Mouse (Mus musculus) small intestine, adult 2 months (tissue): ENCODE results near the gene Osbpl2. TPM values are rescaled to one million over a fixed set of nuclear protein-coding genes. Genes with fewer than 3 reads are reported as not detected.

Experiments used
- H3K27ac ChIP-seq: fragments of 200-500 bp; 2 replicates; pipeline ENCODE4 v1.5.1; 2012; ENCODE audit warnings: low read depth, low read length, control low read depth, inconsistent platforms; ENCODE audit not compliant: insufficient read depth
- H3K27me3 ChIP-seq: fragments of 200-500 bp; 2 replicates; pipeline ENCODE4 v1.6.1; 2012; ENCODE audit warnings: mild to moderate bottlenecking, moderate library complexity, low read length, inconsistent platforms; ENCODE audit not compliant: control insufficient read depth, insufficient read depth
- H3K36me3 ChIP-seq: fragments of 200-500 bp; 2 replicates; pipeline ENCODE4 v1.6.1; 2012; ENCODE audit warnings: mild to moderate bottlenecking, low read length, control low read depth, inconsistent platforms; ENCODE audit not compliant: control insufficient read depth, insufficient read depth
- H3K4me1 ChIP-seq: fragments of 200-500 bp; 2 replicates; pipeline ENCODE4 v1.6.1; 2012; ENCODE audit warnings: low read length, inconsistent platforms, mixed read lengths; ENCODE audit not compliant: control insufficient read depth, insufficient read depth, insufficient read length
- H3K4me3 ChIP-seq: fragments of 200-500 bp; 2 replicates; pipeline ENCODE4 v1.5.1; 2012; ENCODE audit warnings: low read depth, mild to moderate bottlenecking, control low read depth, inconsistent platforms, low read length, moderate library complexity
- CTCF ChIP-seq: fragments of 200-500 bp; IDR thresholded peaks from 2 replicates; pipeline ENCODE4 v1.5.1; 2012; ENCODE audit warnings: low read depth, mild to moderate bottlenecking, control low read depth, inconsistent platforms, low read length, moderate library complexity, mixed read lengths; ENCODE audit not compliant: insufficient replicate concordance, insufficient read length; ENCODE audit errors: extremely low read depth
- POLR2A ChIP-seq: fragments of 200-500 bp; IDR thresholded peaks from 2 replicates; pipeline ENCODE4 v1.6.1; 2012; ENCODE audit warnings: low read depth, mild to moderate bottlenecking, control low read depth, inconsistent platforms, low read length, moderate library complexity
- WGBS: fragments of 180-500 bp; shearing (Covaris S2); methylation state at CpG from one replicate; pipeline ENCODE4 v1.1.7; 2018; 5-methylcytosine and 5-hydroxymethylcytosine counted together
- polyA plus RNA-seq: library from polyadenylated mRNA; depleted of rRNA; stranded (reverse); fragments of >200 nt; gene quantifications from 2 replicates; pipeline ENCODE4 v1.2.3, GENCODE M21; 2012

Osbpl2 gene
- polyA plus RNA-seq, 1 experiment = 18.1 TPM

DNA sequence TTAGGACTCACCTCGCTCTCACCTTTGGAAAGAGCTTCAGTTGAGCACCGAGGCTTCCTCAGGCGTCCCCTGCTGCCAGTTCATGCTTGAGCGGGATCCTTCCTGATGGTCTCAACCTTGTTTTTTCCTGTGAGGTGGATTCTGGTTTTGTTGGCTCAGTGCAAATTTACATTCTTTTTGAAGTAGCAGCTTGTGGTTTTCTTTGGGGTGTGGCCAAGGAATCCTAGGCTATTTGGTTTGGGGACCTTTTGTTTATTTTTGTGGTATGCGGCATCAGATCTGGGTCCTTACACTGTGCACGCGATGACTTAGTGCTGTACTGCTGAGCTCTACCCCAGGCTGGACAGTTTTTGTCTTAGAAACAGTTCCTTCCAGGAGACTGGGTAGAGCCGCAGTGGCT is 38.4 kb upstream of the Osbpl2 start:
- TF ChIP-seq POLR2A (no peak), CTCF (no peak)
- Histone ChIP-seq H3K4me1 (no peaks in the 10 kb centered on the region), H3K36me3 (peaks cover 12% of the 10 kb centered on the region; the same call in 1 of the 2 replicates), H3K27me3 (no peaks in the 10 kb centered on the region), H3K4me3 (no peak overlapping the region), H3K27ac (no peak overlapping the region)
- 78% methylated on average over 8 of the region's 8 CpGs for WGBS

DNA sequence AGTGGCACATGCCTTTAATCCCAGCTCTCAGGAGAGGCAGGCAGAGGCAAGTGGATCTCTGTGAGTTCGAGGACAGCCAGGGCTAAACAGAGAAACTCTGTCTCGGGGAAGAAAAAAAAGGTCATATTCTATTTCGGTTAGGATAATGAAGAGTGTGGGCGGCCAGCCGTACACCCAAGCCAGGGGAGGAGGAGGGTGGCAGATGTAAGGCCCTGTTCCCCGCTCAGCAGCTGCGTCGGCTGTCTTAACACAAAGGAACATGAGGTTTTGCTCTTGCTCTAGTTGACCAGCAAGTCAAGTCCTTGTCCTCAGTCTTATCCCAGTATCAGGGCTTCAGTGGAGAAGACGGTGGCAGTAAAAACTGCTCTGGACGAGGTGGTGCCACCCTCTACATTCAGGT is 36.0 kb upstream of the Osbpl2 start:
- no peak for TF ChIP-seq POLR2A
- no peak for TF ChIP-seq CTCF
- H3K36me3 ChIP-seq = peaks cover 12% of the 10 kb centered on the region; the same call in 1 of the 2 replicates
- H3K4me3 ChIP-seq = no peak overlapping the region
- 94% methylated on average over 10 of the region's 10 CpGs for WGBS
- H3K4me1 ChIP-seq = no peaks in the 10 kb centered on the region
- H3K27me3 ChIP-seq = no peaks in the 10 kb centered on the region
- H3K27ac ChIP-seq = no peak overlapping the region

DNA sequence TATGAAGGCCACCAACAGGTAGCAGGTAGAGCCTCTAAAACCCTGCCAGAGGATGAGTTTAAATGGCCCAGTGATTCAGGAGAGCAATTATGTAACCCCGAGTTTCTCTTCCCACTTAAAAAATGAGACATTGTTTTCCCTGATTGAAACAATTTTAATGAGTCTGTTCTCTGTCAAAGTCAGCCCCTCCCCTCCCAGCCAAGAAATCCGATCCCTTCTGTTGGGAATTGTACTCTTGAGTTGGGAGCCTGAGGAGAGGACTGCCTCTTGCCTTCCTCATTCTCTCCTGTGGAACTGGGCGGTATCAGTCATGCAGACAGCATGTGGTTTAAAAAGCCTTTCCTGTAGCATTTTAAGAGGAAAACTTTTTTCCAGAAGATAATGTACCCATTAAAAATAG is 34.5 kb upstream of the Osbpl2 start:
- H3K4me3 ChIP-seq = no peak overlapping the region
- no peak for TF ChIP-seq POLR2A
- peaks cover 9% of the 10 kb centered on the region; the same call in 1 of the 2 replicates for H3K36me3 ChIP-seq
- no peaks in the 10 kb centered on the region for H3K27me3 ChIP-seq
- H3K4me1 ChIP-seq = no peaks in the 10 kb centered on the region
- H3K27ac ChIP-seq = no peak overlapping the region
- WGBS = 64% methylated on average over 3 of the region's 3 CpGs

DNA sequence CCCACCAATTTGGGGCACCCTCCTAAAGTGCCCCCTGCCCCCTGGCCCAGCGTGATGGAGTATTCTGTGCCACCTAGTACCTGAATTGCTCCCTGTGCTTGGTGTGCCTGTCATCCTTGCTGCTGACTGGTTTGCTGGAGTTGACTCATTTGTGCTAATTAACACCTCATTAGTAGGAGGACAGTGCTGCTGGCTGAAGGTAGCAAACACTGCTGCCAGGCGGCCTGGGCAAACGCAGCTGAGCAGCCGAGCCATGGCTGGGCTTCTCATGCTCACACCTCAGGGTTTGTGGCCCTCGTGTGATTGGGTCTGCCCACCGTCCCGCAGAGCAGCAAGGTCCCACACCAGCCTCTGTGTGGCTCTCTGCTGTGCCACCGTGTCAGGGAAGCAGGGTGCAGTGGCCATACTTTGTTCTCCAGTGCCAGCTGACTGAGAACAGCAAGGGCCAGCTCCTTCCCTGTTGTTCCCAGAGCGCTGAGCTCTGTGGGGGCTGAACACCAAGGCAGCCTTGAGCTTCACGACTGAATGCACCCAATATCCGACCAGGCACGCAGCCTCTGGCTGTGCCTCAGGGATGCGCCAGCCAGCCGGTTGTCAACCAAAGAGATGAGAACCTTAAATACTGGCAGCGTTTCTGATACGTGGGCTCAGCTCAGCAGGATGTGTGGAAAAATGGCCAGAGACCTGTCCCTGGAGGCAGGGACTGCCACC is 33.0 kb upstream of the Osbpl2 start:
- no peaks in the 10 kb centered on the region for H3K4me1 ChIP-seq
- peaks cover 9% of the 10 kb centered on the region; the same call in 1 of the 2 replicates for H3K36me3 ChIP-seq
- TF ChIP-seq CTCF (no peak), POLR2A (no peak)
- H3K27me3 ChIP-seq = no peaks in the 10 kb centered on the region
- H3K27ac ChIP-seq = no peak overlapping the region
- 79% methylated on average over 16 of the region's 16 CpGs for WGBS
- no peak overlapping the region for H3K4me3 ChIP-seq

DNA sequence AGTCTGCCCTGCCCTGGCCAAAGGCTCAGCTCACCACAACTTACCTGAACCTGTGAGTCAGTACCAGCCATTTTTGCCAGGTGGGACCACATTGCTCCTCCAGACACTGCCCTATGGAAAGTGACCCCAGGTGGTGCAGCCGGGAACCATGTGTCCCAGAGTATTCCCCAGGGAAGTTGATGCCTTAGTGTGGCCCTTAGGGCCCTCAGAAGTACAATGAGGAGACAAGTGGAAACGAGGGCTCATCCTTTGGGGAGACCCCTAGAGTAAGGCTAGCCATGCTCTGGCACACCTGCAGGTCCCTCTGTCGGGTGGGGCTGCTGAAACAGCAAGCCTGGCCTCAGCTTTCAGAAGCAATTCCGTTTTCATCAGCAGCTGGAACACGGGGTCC is 32.5 kb upstream of the Osbpl2 start:
- peaks cover 9% of the 10 kb centered on the region; the same call in 1 of the 2 replicates for H3K36me3 ChIP-seq
- no peaks in the 10 kb centered on the region for H3K27me3 ChIP-seq
- TF ChIP-seq POLR2A (no peak), CTCF (no peak)
- 80% methylated on average over 5 of the region's 5 CpGs for WGBS
- no peaks in the 10 kb centered on the region for H3K4me1 ChIP-seq
- no peak overlapping the region for H3K4me3 ChIP-seq
- no peak overlapping the region for H3K27ac ChIP-seq

DNA sequence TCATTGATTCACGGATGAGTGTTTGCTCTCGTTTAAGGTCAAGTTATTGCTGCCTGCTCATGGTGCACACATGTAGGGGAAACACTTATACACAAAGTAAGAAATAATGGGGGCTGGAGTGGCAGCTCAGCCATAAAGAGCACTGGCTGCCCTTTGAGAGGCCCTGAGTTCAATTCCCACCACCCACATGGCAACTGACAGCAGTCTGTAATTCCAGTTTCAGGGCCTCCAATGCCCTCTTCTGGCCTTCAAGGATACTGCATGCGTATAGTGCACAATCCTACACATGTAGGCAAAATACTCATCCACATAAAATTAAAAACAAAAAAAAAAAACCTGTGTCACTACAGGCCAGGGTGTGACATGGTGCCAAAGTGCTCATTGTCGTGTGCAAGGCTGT is 31.6 kb upstream of the Osbpl2 start:
- TF ChIP-seq CTCF = no peak
- TF ChIP-seq POLR2A = no peak
- no peak overlapping the region for H3K4me3 ChIP-seq
- H3K4me1 ChIP-seq = no peaks in the 10 kb centered on the region
- H3K27me3 ChIP-seq = no peaks in the 10 kb centered on the region
- H3K36me3 ChIP-seq = peaks cover 9% of the 10 kb centered on the region; the same call in 1 of the 2 replicates
- 83% methylated on average over 4 of the region's 4 CpGs for WGBS
- no peak overlapping the region for H3K27ac ChIP-seq

DNA sequence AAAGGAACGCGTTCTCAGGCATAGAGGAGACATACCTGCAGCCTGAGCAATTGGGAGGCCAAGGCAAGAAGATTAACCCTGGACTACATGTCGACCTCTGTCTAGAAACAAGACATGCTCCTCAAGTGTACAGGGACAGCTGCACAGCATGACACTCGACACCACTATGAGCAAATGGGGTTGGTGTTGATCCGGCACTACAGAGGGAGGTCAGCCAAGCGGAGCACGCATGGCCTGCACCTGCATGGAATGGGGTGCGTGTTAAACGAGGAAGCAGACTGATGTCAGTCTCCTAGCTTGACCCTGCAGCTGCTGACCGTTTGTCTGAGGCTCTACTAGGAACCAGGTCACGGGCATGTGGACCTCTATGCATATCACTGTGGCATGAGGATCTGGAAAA is 28.8 kb upstream of the Osbpl2 start:
- WGBS = 62% methylated on average over 11 of the region's 11 CpGs
- H3K27ac ChIP-seq = no peak overlapping the region
- no peaks in the 10 kb centered on the region for H3K36me3 ChIP-seq
- no peak overlapping the region for H3K4me3 ChIP-seq
- TF ChIP-seq CTCF (no peak), POLR2A (no peak)
- no peaks in the 10 kb centered on the region for H3K4me1 ChIP-seq
- H3K27me3 ChIP-seq = no peaks in the 10 kb centered on the region

DNA sequence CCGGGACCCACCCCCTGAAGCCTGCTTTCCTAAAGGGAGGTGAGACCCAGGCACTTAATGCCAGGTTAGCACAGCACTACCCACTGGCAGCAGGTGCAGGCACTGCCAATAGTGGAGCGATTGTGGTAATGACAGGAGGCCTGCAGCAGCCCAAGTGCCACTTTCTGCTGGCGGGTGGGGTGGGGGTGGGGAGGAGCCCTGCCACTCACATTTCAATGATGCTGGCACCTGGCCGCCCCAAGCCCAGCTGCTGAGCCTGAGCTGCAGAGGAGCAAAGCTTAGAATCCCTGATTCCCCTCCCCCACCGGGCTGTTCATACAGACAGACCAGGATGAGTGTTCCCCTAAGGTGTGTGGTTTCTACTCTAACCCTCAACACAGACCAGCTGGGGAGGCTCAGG is 23.4 kb upstream of the Osbpl2 start:
- Histone ChIP-seq H3K27me3 (peaks cover 9% of the 10 kb centered on the region; the same call in 1 of the 2 replicates), H3K36me3 (no peaks in the 10 kb centered on the region), H3K4me1 (peaks cover 2% of the 10 kb centered on the region; the same call in 1 of the 2 replicates), H3K4me3 (no peak overlapping the region), H3K27ac (no peak overlapping the region)
- 22% methylated on average over 5 of the region's 5 CpGs for whole genome bisulfite sequencing
- TF ChIP-seq POLR2A (no peak), CTCF (no peak)
